Mouse (Mus musculus) E14TG2a.4 (cell line): ENCODE data around the gene Lrrc32.

ENCODE experiments used
- CTCF ChIP-seq: conservative IDR thresholded peaks from 2 replicates; pipeline ENCODE4 v1.5.1; 2014; ENCODE audit warnings: low read length
- NANOG ChIP-seq: IDR thresholded peaks from 2 replicates; pipeline ENCODE4 v1.6.1; 2014; ENCODE audit warnings: borderline replicate concordance, low read length, mixed read lengths

DNA sequence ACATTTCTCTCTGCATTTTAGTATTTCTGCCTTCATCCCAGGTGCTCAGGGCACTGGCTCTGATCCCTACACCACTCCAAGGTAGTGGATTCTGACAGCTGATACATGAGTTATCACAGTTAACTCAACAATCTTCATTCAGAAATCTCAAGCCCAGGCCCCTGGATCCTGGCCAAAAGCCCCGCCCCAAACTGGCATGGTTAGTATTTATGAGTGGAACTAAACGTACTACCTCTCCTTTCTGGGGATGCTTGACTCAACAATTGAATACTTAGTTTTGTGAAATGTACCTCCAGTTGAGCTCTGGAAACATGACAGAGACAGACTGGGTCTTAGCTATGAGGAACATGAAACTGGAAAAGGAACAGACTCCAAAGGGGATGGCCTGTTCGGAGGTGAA lies 42.2 kb upstream of the Lrrc32 start:
- TF ChIP-seq CTCF (no peak), NANOG (no peak)
